Mouse (Mus musculus) olfactory bulb, adult 2 months (tissue): ENCODE data around the gene Rnh1.

Source experiments
- CTCF ChIP-seq: fragments of 200-500 bp; IDR thresholded peaks from 2 replicates; pipeline ENCODE4 v1.5.1; 2012; ENCODE audit warnings: low read depth, mild to moderate bottlenecking, low read length, moderate library complexity; ENCODE audit not compliant: insufficient read depth
- POLR2A ChIP-seq: fragments of 200-500 bp; IDR thresholded peaks from 2 replicates; pipeline ENCODE4 v1.6.1; 2012; ENCODE audit warnings: mild to moderate bottlenecking, low read depth, low read length, moderate library complexity; ENCODE audit not compliant: insufficient read depth

DNA sequence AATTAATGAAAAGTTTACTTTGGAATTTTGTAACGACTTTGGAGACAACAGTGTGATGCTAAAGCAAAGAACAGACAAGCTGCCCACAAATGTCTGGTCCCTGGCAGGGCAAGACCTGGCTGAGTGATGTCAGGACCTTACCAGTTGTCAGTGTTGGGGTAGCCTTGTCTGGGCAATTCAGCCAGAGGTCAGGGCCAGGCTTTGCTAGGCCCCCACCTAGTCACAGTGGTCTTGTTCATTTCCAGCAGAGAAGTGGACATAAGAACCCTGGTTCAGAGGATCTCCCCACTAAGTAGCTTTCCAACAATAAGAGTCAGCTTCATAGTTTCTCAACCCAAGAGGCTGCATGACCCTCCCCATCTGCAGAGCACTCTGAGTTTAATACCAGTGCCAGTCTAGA, 47.7 kb upstream of the Rnh1 start:
- TF ChIP-seq POLR2A (no peak), CTCF (no peak)
